Mouse (Mus musculus) intestine, embryonic 15.5 days (tissue): ENCODE data around the gene Diras2. TPM values are rescaled to one million over a fixed set of nuclear protein-coding genes. Genes with fewer than 3 reads are reported as not detected.

Experiments
- ATAC-seq: fragments of 200-750 bp; cut with Nextera tagmentation; 2 replicates; pipeline ENCODE4 v1.8.0; 2017; ENCODE audit warnings: moderate TSS enrichment, moderate library complexity
- H3K27ac ChIP-seq: fragments of 300-500 bp; sonication (generic); 2 replicates; pipeline ENCODE4 v1.5.1; 2015; ENCODE audit warnings: mild to moderate bottlenecking, inconsistent platforms
- H3K27me3 ChIP-seq: fragments of 300-500 bp; sonication (generic); replicated peaks from 2 replicates; pipeline ENCODE4 v1.6.1; 2015; ENCODE audit warnings: inconsistent platforms
- H3K36me3 ChIP-seq: fragments of 300-500 bp; sonication (generic); 2 replicates; pipeline ENCODE4 v1.6.1; 2015; ENCODE audit warnings: inconsistent platforms
- H3K4me1 ChIP-seq: fragments of 300-500 bp; sonication (generic); replicated peaks from 2 replicates; pipeline ENCODE4 v1.6.1; 2015; ENCODE audit warnings: inconsistent platforms
- H3K4me2 ChIP-seq: fragments of 300-500 bp; sonication (generic); replicated peaks from 2 replicates; pipeline ENCODE4 v1.6.1; 2015; ENCODE audit warnings: mild to moderate bottlenecking, inconsistent platforms
- H3K4me3 ChIP-seq: fragments of 300-500 bp; sonication (generic); replicated peaks from 2 replicates; pipeline ENCODE4 v1.5.1; 2015; ENCODE audit warnings: inconsistent platforms
- H3K9ac ChIP-seq: fragments of 300-500 bp; sonication (generic); 2 replicates; pipeline ENCODE4 v1.6.1; 2015; ENCODE audit warnings: inconsistent platforms
- H3K9me3 ChIP-seq: fragments of 300-500 bp; sonication (generic); 2 replicates; pipeline ENCODE4 v1.6.1; 2016; ENCODE audit warnings: inconsistent platforms
- WGBS: fragments of 180-500 bp; shearing (Covaris S2); methylation state at CpG from one replicate; pipeline ENCODE4 v1.1.7; 2015; 5-methylcytosine and 5-hydroxymethylcytosine counted together
- polyA plus RNA-seq: library from polyadenylated mRNA; unstranded; fragments of >200 nt; fragmentation: Nextera tagmentation; extraction: Ambion mirVana; gene quantifications from 2 replicates; pipeline ENCODE4 v1.2.1, GENCODE M21; 2015

Gene Diras2
- 0.48 and 0.58 TPM in 2 replicates for polyA plus RNA-seq

DNA sequence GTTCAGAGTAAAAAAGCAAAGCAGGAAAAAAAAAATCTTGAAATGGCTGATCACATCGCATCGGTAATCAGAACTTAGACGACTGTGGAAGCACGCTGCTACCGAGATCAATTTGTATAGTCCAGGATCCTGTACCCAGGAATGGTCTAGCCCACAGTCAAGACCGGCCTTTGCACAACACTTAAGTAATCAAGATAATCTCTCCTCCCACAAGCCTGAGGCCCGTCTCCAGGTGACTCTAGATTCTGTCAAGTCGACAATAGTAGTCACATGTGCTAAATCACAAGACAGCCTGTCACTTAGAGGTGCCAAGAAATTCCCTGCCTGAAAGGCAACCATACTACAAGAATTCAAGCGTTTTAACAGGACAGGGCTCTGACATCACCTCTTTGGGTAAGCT is at the start of gene Diras2:
Gene Diras2, minus strand, starts transcription at position 159 of the 400 bp plus-strand sequence.
- Histone ChIP-seq H3K9me3 (no peaks in the 10 kb centered on the region), H3K4me2 (peak within 1 kb of the TSS; percentile 95), H3K4me1 (0 out of 2 replicates have a peak, but pooled peaks cover 3% of the 10 kb centered on the region), H3K9ac (peak within 1 kb of the TSS; percentile 45), H3K27ac (no peak within 1 kb of the TSS), H3K36me3 (no peaks in the 10 kb centered on the region), H3K27me3 (peaks cover 16% of the 10 kb centered on the region), H3K4me3 (peak within 1 kb of the TSS; percentile 47)
- peak; percentile 76 for ATAC-seq
- 48% methylated on average over 9 of the region's 9 CpGs for WGBS

DNA sequence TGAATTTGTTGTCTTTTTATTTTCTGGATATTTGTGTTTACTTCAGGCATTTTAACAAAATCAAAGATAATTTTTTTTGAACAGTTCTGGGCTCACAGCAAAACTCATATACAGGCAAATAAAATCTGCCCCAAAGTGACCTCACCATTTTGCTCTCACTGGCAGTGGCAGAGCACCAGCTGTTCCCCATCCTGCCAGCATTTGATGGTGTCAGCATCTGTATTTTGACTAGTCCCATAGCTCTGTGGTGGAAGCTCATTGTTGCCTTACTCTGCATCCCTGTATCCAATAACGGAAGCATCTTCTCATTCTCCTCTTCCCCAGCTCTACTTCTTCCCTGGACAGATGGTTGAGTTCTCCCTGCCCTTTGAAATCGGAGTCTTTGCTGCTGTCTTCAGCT is 47.7 kb upstream of the Diras2 start:
- ATAC-seq: no peak
- H3K9ac ChIP-seq: no peak overlapping the region
- WGBS: 77% methylated on average over 2 of the region's 2 CpGs
- no peaks in the 10 kb centered on the region for H3K36me3 ChIP-seq
- no peak overlapping the region for H3K4me2 ChIP-seq
- no peak overlapping the region for H3K4me3 ChIP-seq
- no peaks in the 10 kb centered on the region for H3K9me3 ChIP-seq
- peaks cover 3% of the 10 kb centered on the region for H3K27me3 ChIP-seq
- H3K4me1 ChIP-seq: no peaks in the 10 kb centered on the region
- no peak overlapping the region for H3K27ac ChIP-seq

DNA sequence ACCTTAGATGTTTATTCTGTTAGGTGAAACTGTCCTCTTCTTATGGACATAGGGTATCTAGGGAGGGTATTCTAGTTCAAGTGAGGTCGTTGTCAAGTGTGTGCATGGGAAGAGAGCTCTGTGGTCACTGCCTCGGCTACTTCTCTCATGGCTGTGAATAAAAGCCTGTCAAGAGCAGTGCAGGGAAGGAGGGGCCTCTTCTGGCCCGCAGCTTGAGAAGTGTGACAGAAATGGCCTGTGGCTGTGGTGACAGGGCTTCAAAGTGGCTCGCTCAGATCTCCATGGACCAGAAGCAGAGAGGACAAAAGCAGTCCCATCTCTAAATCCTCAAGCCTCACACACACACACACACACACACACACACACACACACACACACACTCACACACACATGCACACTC is 46.9 kb upstream of the Diras2 start:
- H3K4me1 ChIP-seq: no peaks in the 10 kb centered on the region
- no peaks in the 10 kb centered on the region for H3K36me3 ChIP-seq
- 54% methylated on average over 4 of the region's 4 CpGs for WGBS
- no peaks in the 10 kb centered on the region for H3K9me3 ChIP-seq
- H3K27me3 ChIP-seq: peaks cover 3% of the 10 kb centered on the region
- H3K4me3 ChIP-seq: no peak overlapping the region
- H3K9ac ChIP-seq: no peak overlapping the region
- no peak for ATAC-seq
- no peak overlapping the region for H3K4me2 ChIP-seq
- H3K27ac ChIP-seq: no peak overlapping the region

DNA sequence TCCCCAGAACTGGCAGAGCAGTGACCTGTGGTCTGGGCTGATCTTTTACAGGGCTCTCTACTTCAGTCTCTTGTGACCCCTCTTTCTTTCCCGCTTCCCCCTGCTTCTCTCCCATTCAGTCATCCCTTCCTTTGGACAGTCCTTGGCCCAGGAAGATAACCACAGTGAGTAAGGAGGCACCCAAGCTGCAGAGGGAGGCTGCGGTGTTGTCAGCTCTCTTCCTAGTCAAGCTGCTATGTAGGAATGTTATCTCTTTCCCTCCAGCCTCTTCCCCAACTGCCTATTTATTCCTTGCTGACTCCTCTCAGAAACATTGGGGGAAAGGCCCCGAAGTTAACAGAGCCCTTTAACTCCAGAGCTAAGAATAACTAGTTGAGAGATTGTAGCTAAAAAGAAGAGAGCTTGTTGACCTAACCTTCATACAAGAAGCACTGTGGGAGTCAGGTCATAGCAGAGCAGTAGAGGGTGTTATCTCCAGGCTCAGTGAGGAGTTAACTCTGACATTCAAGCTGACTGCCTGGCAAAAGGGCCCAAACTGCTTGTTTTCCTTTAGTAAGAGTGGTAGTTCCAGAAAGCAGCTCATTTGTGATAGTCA is 46.3 kb upstream of the Diras2 start:
- no peak overlapping the region for H3K9ac ChIP-seq
- no peak overlapping the region for H3K4me3 ChIP-seq
- H3K27me3 ChIP-seq: peaks cover 1% of the 10 kb centered on the region; the same call in 1 of the 2 replicates
- WGBS: 69% methylated on average over 3 of the region's 3 CpGs
- no peak overlapping the region for H3K4me2 ChIP-seq
- no peaks in the 10 kb centered on the region for H3K9me3 ChIP-seq
- H3K4me1 ChIP-seq: no peaks in the 10 kb centered on the region
- no peak overlapping the region for H3K27ac ChIP-seq
- no peaks in the 10 kb centered on the region for H3K36me3 ChIP-seq
- no peak for ATAC-seq

DNA sequence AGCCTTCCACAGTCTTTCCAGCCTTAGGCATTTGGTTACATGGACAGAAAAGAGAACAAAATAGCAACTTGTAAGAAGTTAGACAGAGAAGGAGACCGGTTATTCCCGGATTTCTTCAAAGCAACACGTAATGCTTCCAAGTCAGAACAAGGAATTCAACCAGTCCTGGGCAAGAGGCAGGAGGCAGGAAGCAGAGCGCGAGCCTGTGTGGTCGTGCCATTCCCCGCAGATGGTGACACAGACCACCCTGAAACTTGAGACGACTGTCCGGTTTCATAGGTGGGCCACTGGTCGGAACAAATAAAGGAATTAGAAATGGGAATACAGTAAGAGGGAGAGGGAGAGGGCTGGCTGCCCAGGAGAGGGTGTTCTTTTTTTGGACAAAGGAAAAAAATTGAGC is 45.8 kb upstream of the Diras2 start:
- H3K9me3 ChIP-seq: no peaks in the 10 kb centered on the region
- no peak for ATAC-seq
- H3K27me3 ChIP-seq: no peaks in the 10 kb centered on the region
- no peaks in the 10 kb centered on the region for H3K4me1 ChIP-seq
- no peak overlapping the region for H3K4me3 ChIP-seq
- H3K4me2 ChIP-seq: no peak overlapping the region
- H3K9ac ChIP-seq: no peak overlapping the region
- 42% methylated on average over 10 of the region's 10 CpGs for WGBS
- no peak overlapping the region for H3K27ac ChIP-seq
- no peaks in the 10 kb centered on the region for H3K36me3 ChIP-seq

DNA sequence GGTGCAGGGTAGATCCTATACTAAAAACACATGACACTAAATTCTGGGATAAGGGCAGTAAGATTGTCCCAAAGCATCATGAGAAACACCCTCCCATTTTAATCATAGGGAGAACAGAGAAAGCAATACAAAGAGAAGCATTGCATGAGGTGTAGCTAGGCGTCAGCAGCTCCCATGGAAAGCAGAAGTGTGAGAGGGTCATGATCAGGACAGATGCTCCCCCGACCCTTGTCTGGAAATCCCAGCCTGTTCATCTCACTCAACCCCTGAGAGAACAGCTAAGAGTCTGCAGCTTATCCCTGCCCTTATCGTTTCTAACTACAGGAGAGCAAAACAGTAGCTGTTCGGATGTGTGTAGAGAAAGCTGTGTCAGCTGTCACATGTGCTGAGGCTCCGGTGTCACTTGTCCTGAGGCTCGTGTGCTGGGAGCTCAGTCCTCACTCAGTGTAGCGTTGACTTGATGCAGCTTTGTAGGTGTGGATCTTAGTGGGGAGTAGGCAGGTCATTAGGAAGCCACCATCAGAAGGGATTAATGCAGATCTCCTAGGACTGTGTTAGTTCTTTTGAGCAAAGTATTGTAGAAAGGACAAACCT is 45.0 kb upstream of the Diras2 start:
- Histone ChIP-seq H3K36me3 (no peaks in the 10 kb centered on the region), H3K27ac (no peak overlapping the region), H3K9me3 (no peaks in the 10 kb centered on the region), H3K9ac (no peak overlapping the region), H3K4me1 (no peaks in the 10 kb centered on the region), H3K4me3 (no peak overlapping the region), H3K27me3 (no peaks in the 10 kb centered on the region), H3K4me2 (no peak overlapping the region)
- ATAC-seq: no peak
- 65% methylated on average over 7 of the region's 7 CpGs for WGBS

DNA sequence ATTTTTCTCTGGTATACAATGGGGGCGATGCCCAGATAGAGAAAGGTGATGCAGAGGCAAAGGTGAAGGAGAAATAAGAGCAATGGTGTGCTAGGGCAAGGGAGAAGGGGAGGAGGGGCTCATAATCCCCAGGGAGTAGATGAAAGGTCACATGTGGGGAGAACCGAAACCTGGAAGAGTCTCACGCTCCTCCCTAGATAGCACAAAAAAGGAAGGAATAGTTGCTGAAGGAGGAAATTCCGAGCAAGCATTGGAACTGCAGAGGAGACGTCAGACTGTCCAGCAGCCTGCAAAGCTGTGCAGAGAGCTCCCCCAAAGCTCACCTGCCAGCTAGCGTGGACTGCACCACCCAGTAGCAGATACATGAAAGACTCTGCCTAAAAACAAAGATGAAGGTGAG is 44.4 kb upstream of the Diras2 start:
- Histone ChIP-seq H3K4me2 (no peak overlapping the region), H3K27ac (no peak overlapping the region), H3K9me3 (no peaks in the 10 kb centered on the region), H3K9ac (no peak overlapping the region), H3K4me3 (no peak overlapping the region), H3K36me3 (no peaks in the 10 kb centered on the region), H3K4me1 (no peaks in the 10 kb centered on the region), H3K27me3 (no peaks in the 10 kb centered on the region)
- 74% methylated on average over 6 of the region's 6 CpGs for WGBS
- ATAC-seq: no peak

DNA sequence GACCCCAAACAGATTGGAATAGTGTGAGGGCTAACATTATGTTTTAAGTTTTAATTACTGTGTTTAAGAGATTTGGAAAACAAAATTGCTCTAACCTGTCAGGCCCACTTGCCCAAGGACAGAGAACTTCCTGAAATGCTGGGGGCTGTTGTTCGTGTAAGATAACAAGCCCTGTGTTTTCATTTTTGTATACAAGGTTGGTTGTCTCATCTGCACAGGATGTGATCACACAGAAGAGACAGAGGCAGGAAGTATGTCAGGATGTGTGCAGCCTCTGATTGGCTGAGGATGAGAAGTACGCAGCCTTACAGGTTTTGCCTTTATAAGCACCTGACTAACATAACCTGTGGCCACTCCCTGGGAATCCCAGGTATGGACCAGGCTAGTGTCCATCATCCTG is 43.2 kb upstream of the Diras2 start:
- WGBS: 75% methylated on average over 2 of the region's 2 CpGs

DNA sequence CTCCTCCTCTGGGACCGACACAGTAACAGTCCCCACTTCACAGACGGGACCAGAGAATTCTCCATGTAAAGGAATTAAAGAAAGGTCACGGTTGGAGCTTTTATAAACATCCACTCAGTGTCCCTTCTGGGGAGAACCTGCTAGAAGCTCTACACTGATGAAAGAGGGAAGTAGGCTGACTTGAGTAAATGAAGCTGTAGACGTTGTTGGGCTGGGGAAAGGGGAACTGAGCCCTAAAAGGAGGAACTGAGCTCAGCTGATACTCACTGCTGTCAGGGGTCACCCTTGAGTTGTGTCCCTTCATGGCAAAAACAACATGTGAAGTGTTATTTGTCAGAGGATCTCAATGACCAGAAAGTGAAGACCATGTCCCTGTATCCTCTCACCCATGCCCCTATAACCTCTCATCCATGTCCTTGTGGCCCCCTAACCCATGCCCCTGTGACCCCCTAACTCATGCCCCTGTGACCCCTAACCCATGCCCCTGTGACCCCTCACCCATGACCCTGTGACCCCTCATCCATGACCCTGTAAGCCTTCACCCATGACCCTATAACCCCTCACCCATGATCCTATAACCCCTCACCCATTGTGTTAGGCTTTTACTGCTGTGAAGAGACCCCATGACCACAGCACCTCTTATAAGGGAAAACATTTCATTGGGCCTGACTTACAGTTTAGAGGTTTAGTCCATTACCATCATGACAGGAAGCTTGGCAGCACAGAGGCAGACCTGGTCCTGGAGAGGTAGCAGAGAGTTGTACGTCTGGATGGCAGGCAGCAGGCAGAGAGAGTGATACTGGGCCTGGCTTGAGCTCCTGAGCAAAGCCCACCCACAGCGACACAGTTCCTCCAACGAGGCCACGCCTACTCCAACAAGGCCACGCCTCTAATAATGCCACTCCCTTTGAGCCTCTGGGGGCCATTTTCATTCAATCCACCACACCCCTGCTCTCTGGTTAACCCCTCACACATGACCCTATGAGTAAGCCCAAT is 41.7 kb upstream of the Diras2 start:
- H3K9me3 ChIP-seq: no peaks in the 10 kb centered on the region
- no peak overlapping the region for H3K9ac ChIP-seq
- no peaks in the 10 kb centered on the region for H3K4me1 ChIP-seq
- 70% methylated on average over 9 of the region's 9 CpGs for WGBS
- no peaks in the 10 kb centered on the region for H3K27me3 ChIP-seq
- ATAC-seq: no peak
- no peak overlapping the region for H3K27ac ChIP-seq
- no peaks in the 10 kb centered on the region for H3K36me3 ChIP-seq
- H3K4me2 ChIP-seq: no peak overlapping the region
- no peak overlapping the region for H3K4me3 ChIP-seq

More for the DNA sequence above, 43.2 kb upstream of the Diras2 start:
- Histone ChIP-seq H3K4me3 (no peak overlapping the region), H3K9me3 (no peaks in the 10 kb centered on the region), H3K4me2 (no peak overlapping the region), H3K9ac (no peak overlapping the region), H3K36me3 (no peaks in the 10 kb centered on the region), H3K27me3 (no peaks in the 10 kb centered on the region), H3K27ac (no peak overlapping the region), H3K4me1 (no peaks in the 10 kb centered on the region)
- no peak for ATAC-seq

DNA sequence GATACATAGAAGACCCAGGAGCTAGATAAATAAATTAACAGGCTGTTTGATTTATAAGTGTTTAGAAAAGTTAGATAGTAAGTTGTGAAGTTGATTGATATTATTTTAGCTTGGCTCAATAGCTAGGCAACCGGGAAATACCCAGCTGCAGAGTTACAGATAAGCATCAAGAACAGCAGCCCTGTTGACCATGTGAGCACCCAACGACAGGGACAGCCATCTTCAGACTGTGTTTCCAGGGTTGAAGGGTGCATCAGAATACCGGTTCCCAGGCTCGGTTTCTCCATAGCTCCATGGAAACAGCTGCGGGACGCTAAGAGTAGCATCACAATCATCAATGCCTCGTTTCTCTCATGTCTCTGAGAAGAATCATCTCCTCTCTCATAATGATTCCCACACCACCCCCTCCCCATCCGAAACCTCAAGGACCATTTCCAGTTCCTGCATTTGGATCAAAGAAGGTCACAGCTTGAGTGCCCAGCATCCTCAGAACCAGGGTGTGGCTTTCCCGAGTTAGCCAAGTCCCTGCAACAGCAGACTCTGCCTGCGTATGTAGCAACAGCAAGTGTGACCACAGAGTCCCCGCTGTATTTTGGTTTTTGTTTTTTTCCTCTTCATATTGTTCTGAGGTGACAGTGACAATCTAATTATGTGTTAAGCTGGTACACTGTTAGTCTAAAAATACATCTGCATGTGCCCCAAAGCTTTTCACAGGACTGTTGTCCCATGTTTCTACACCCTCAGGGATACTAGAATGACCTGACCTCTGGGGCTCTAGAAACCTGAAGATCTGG is 40.7 kb upstream of the Diras2 start:
- Histone ChIP-seq H3K36me3 (no peaks in the 10 kb centered on the region), H3K4me2 (no peak overlapping the region), H3K9ac (no peak overlapping the region), H3K27me3 (no peaks in the 10 kb centered on the region), H3K4me3 (no peak overlapping the region), H3K9me3 (no peaks in the 10 kb centered on the region), H3K27ac (no peak overlapping the region), H3K4me1 (no peaks in the 10 kb centered on the region)
- 56% methylated on average over 11 of the region's 11 CpGs for WGBS
- no peak for ATAC-seq

DNA sequence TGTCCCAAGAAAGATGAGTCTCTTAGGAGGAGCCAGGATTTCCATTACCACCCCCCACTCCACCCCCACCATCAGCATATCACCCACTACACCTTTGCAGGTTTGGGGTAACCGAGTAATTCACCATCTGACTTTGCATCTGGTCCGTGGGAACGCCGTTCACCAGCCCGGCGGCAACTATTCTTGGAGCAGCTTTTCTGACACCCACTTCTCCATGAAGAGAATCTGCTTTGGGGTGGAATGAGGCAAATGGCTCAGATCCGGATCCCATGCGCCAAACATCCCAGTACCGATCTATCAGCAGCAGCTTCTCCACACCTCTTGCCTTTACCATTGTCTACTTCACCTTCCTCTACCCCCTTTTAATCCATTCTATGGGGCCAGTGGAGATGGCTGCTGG is 39.2 kb upstream of the Diras2 start:
- ATAC-seq: no peak
- H3K4me1 ChIP-seq: no peaks in the 10 kb centered on the region
- H3K9ac ChIP-seq: no peak overlapping the region
- H3K36me3 ChIP-seq: no peaks in the 10 kb centered on the region
- no peaks in the 10 kb centered on the region for H3K9me3 ChIP-seq
- H3K27ac ChIP-seq: no peak overlapping the region
- H3K27me3 ChIP-seq: no peaks in the 10 kb centered on the region
- no peak overlapping the region for H3K4me2 ChIP-seq
- 93% methylated on average over 9 of the region's 9 CpGs for WGBS
- no peak overlapping the region for H3K4me3 ChIP-seq
